Mouse (Mus musculus): Measurements from ENCODE around the gene Marcksl1. TPM values are rescaled to one million over a fixed set of nuclear protein-coding genes. Genes with fewer than 3 reads are reported as not detected.
"Not testable (repeated sequence)": the region's sequence is repeated elsewhere in the genome, so short reads cannot be mapped to it uniquely, and the experiment has no call there.

Marcksl1 gene
- total and polyA plus RNA-seq, 2 experiments from 2014 or later, result 135 to 183 TPM

DNA sequence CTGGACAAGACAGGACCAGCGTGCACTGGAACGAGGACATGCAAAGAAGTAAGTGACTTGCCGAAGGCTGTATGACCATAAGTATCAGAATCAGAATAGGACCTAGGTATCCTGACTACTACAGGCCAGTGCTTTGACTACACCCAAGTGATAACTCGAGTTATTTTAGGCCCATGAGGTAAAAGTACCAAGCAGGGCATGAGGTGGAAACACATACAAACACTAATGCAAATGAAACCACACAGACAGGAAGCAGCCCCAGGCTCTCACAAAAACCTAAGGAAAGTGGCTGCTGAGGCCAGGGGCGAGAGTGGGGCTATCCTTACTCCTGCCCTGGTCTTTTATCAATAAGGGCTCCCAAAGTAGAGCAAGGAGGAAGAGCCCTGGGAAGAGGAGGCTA is 12.0 kb downstream of the Marcksl1 start:
- DNase-seq (ENCODE audit: low spot score), result peak; percentile 55
- H3K4me2 ChIP-seq (ENCODE audit: low read depth, low read length), result no peak overlapping the region
- H3K4me1 ChIP-seq (ENCODE audit: control insufficient read depth, insufficient read depth), result peaks cover 4% of the 10 kb centered on the region; the same call in 1 of the 2 replicates
- no peak overlapping the region for H3K9ac ChIP-seq (replicated peaks; ENCODE audit: low read depth, low read length)
- no peak for TF ChIP-seq EP300 (IDR thresholded peaks at IDR 0.05; ENCODE audit: low read depth)
- peak; percentile 20 for TF ChIP-seq CTCF (IDR thresholded peaks at IDR 0.05; ENCODE audit: low read depth)
- H3K4me3 ChIP-seq (ENCODE audit: low read depth, low read length), result no peak overlapping the region
- peaks cover 74% of the 10 kb centered on the region for H3K36me3 ChIP-seq (replicated peaks; ENCODE audit: control insufficient read depth, insufficient read depth, low read length)
- peak overlapping the region; percentile 66 for H3K27ac ChIP-seq (ENCODE audit: low read depth)
- 53% methylated on average over 5 of the region's 5 CpGs for WGBS
- no peaks in the 10 kb centered on the region for H3K9me3 ChIP-seq (replicated peaks; ENCODE audit: control insufficient read depth, low read length)
- peak; percentile 88 for ATAC-seq (ENCODE audit: insufficient read depth, low read depth)
- H3K27me3 ChIP-seq (ENCODE audit: control insufficient read depth, insufficient read depth, low read length), result no peaks in the 10 kb centered on the region

GRCm38 (mm10) chr4:129525889-129526288 is 12.5 kb downstream of the Marcksl1 start:
- Histone ChIP-seq H3K27ac (ENCODE audit: low read depth) (peak overlapping the region; percentile 66), H3K9me3 (replicated peaks; ENCODE audit: control insufficient read depth, low read length) (no peaks in the 10 kb centered on the region)

GRCm38 (mm10) chr4:129528901-129529300 is 15.5 kb downstream of the Marcksl1 start:
- H3K9me3 ChIP-seq (replicated peaks; ENCODE audit: control insufficient read depth, low read length); H3K27me3 ChIP-seq (ENCODE audit: control insufficient read depth, insufficient read depth, low read length); H3K4me2 ChIP-seq (ENCODE audit: low read depth, low read length); H3K4me3 ChIP-seq (ENCODE audit: low read depth, low read length); DNase-seq (ENCODE audit: low spot score); H3K27ac ChIP-seq (ENCODE audit: low read depth); H3K4me1 ChIP-seq (ENCODE audit: control insufficient read depth, insufficient read depth); ATAC-seq (ENCODE audit: insufficient read depth, low read depth); H3K9ac ChIP-seq (replicated peaks; ENCODE audit: low read depth, low read length): not testable (repeated sequence)
- 85% methylated on average over 5 of the region's 6 CpGs for WGBS
- peaks cover 67% of the 10 kb centered on the region for H3K36me3 ChIP-seq (replicated peaks; ENCODE audit: control insufficient read depth, insufficient read depth, low read length)

More at GRCm38 (mm10) chr4:129525889-129526288, 12.5 kb downstream of the Marcksl1 start:
- Histone ChIP-seq H3K27me3 (ENCODE audit: control insufficient read depth, insufficient read depth, low read length) (no peaks in the 10 kb centered on the region), H3K4me2 (ENCODE audit: low read depth, low read length) (no peak overlapping the region), H3K4me3 (ENCODE audit: low read depth, low read length) (no peak overlapping the region), H3K36me3 (replicated peaks; ENCODE audit: control insufficient read depth, insufficient read depth, low read length) (peaks cover 74% of the 10 kb centered on the region), H3K9ac (replicated peaks; ENCODE audit: low read depth, low read length) (no peak overlapping the region), H3K4me1 (ENCODE audit: control insufficient read depth, insufficient read depth) (peaks cover 4% of the 10 kb centered on the region; the same call in 1 of the 2 replicates)
- ATAC-seq (ENCODE audit: insufficient read depth, low read depth) (no peak), DNase-seq (ENCODE audit: low spot score) (no peak)
- 78% methylated on average over 3 of the region's 3 CpGs for WGBS
- TF ChIP-seq EP300 (IDR thresholded peaks at IDR 0.05; ENCODE audit: low read depth) (no peak), CTCF (IDR thresholded peaks at IDR 0.05; ENCODE audit: low read depth) (no peak)

DNA sequence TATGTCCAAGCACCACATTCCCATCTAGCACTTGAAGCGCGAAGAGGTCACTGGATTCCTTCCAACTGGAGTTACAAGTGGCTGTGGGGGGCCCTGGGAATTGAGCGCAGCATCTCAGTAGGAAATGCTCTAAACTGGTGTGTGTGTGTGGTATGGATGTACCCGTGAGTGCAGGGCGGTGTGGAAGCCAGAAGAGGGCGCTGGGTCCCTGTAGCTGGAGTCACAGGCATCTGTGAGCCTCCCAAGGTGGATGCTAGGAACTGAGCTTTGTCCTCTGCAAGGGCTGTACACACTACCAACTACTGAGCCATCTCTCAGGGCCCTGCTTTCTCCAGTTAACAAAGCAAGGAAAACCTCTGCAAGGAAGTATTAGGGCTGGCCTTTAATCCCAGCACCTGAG is 26.6 kb downstream of the Marcksl1 start:
- Histone ChIP-seq H3K4me3 (ENCODE audit: low read depth, low read length) (no peak overlapping the region), H3K27me3 (ENCODE audit: control insufficient read depth, insufficient read depth, low read length) (no peaks in the 10 kb centered on the region), H3K27ac (ENCODE audit: low read depth) (no peak overlapping the region), H3K9ac (replicated peaks; ENCODE audit: low read depth, low read length) (no peak overlapping the region), H3K36me3 (replicated peaks; ENCODE audit: control insufficient read depth, insufficient read depth, low read length) (peaks cover 5% of the 10 kb centered on the region; the same call in 1 of the 2 replicates), H3K9me3 (replicated peaks; ENCODE audit: control insufficient read depth, low read length) (no peaks in the 10 kb centered on the region), H3K4me2 (ENCODE audit: low read depth, low read length) (no peak overlapping the region), H3K4me1 (ENCODE audit: control insufficient read depth, insufficient read depth) (peaks cover 13% of the 10 kb centered on the region)
- ATAC-seq (ENCODE audit: insufficient read depth, low read depth) (no peak), DNase-seq (ENCODE audit: low spot score) (no peak)
- no peak for TF ChIP-seq EP300 (IDR thresholded peaks at IDR 0.05; ENCODE audit: low read depth)
- peak; percentile 29 for TF ChIP-seq CTCF (IDR thresholded peaks at IDR 0.05; ENCODE audit: low read depth)
- 65% methylated on average over 6 of the region's 6 CpGs for WGBS

DNA sequence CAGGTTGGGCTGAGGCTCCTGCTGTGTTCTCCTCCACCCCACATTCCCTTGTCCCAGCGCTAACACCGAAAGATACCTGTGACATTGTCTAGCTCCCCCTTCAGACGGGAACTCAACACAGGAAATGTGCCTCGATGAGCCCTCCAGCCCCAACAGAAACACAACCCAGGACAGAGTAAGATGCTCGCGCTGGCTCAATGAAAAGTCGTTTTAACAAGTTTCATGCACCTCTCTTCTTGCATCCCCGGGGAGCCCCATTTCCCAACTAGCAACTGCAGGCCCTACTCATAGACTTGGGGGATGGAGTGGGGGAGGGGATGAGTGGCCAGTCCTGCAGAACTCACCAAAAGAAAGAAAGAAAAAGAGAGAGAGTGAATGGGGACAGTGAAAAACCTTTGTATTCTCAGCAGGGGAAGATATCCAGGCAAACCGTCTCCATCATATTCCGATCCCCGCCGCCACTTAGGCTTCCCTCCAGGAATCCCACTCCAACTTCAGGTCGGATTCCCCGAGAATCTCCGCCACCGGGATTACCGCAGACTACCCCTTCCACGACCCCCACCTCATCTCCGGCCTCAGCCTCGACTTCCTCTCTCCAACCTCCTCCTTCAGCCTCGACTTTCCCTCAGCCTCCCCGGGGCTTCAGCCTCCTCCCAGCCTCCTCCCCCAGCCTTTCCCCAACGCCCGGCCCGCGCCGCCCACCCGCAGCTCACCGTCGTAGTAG is 28.6 kb downstream of the Marcksl1 start:
- no peaks in the 10 kb centered on the region for H3K9me3 ChIP-seq (replicated peaks; ENCODE audit: control insufficient read depth, low read length)
- WGBS, result 1% methylated on average over 30 of the region's 30 CpGs
- ATAC-seq (ENCODE audit: insufficient read depth, low read depth) (peak; percentile 3; the same call in 1 of the 2 replicates), DNase-seq (ENCODE audit: low spot score) (no peak)
- TF ChIP-seq CTCF (IDR thresholded peaks at IDR 0.05; ENCODE audit: low read depth), result peak; percentile 17; the same call in 1 of the 2 replicates
- TF ChIP-seq EP300 (IDR thresholded peaks at IDR 0.05; ENCODE audit: low read depth), result no peak
- H3K4me3 ChIP-seq (ENCODE audit: low read depth, low read length), result peak overlapping the region; percentile 85
- H3K4me1 ChIP-seq (ENCODE audit: control insufficient read depth, insufficient read depth), result peaks cover 13% of the 10 kb centered on the region
- peak overlapping the region; percentile 76 for H3K27ac ChIP-seq (ENCODE audit: low read depth)
- H3K36me3 ChIP-seq (replicated peaks; ENCODE audit: control insufficient read depth, insufficient read depth, low read length), result peaks cover 5% of the 10 kb centered on the region; the same call in 1 of the 2 replicates
- H3K27me3 ChIP-seq (ENCODE audit: control insufficient read depth, insufficient read depth, low read length), result no peaks in the 10 kb centered on the region
- H3K4me2 ChIP-seq (ENCODE audit: low read depth, low read length), result peak overlapping the region; percentile 79
- peak overlapping the region; percentile 89 for H3K9ac ChIP-seq (replicated peaks; ENCODE audit: low read depth, low read length)

Data from heart, postnatal 0 days (tissue).